21 mouse cellular contexts compared by ENCODE assay signal in the genomic region with DNA sequence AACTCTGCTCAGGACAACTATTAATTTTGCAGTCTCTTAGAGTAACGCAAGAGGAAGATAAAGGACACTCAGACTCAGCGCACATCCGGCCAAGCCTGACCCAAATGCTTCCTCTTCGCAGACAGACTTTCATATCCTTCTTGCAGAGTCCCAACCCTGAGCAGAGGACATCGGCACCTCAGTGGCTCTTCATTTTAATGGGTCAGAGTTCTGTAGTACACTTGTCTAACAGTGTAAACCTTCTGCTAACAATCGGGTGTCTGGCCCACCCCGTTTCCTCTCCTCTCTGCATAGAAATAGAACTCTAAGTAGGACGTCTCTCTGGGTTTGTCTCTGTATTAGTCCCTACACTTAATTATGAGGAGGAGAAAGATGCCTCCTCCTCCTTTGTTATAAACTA. TPM values are rescaled to one million over a fixed set of nuclear protein-coding genes. Genes with fewer than 3 reads are reported as not detected.
A peak's percentile ranks its signal among the peaks of the same experiment; 100 is the strongest.
DNase-seq lines count a peak whose midpoint lies in the region; ATAC-seq and TF ChIP-seq lines count a peak whose summit lies in the region.
"Had no signal": no experiment of that assay in that cellular context is flagged by ENCODE, and none has a peak within 500 bp of the region (broad histone marks: within the 10 kb centered on the region; RNA-seq: fewer than 3 reads in every experiment).

No protein-coding gene starts in this region.

- no peak overlapping the region for H3K4me3 ChIP-seq in forebrain, embryonic 13.5 days
- no peak overlapping the region for H3K4me3 ChIP-seq in forebrain, embryonic 12.5 days (replicated peaks)
- no peak overlapping the region for H3K4me3 ChIP-seq in layer of hippocampus, adult 2 months
- H3K4me3 ChIP-seq: embryonic facial prominence, embryonic 15.5 days; erythroblast, embryonic 14.5 days; forebrain, embryonic 15.5 days; heart, embryonic 12.5 days had no signal

- H3K9me3 ChIP-seq in forebrain, embryonic 13.5 days (replicated peaks): no peaks in the 10 kb centered on the region
- no peaks in the 10 kb centered on the region for H3K9me3 ChIP-seq in forebrain, embryonic 12.5 days
- H3K9me3 ChIP-seq: embryonic facial prominence, embryonic 15.5 days; forebrain, embryonic 15.5 days; heart, embryonic 12.5 days had no signal

- peak overlapping the region; percentile 27; the same call in 1 of the 2 replicates for H3K27ac ChIP-seq in forebrain, embryonic 13.5 days
- no peak overlapping the region for H3K27ac ChIP-seq in forebrain, embryonic 12.5 days
- H3K27ac ChIP-seq in layer of hippocampus, adult 2 months: peak overlapping the region; percentile 39
- H3K27ac ChIP-seq: embryonic facial prominence, embryonic 15.5 days; forebrain, embryonic 15.5 days had no signal

- no peak overlapping the region for H3K9ac ChIP-seq in forebrain, embryonic 13.5 days
- H3K9ac ChIP-seq in forebrain, embryonic 12.5 days: no peak overlapping the region
- H3K9ac ChIP-seq: embryonic facial prominence, embryonic 15.5 days; forebrain, embryonic 15.5 days; heart, embryonic 12.5 days had no signal

- peaks cover 17% of the 10 kb centered on the region for H3K4me1 ChIP-seq in forebrain, embryonic 13.5 days
- H3K4me1 ChIP-seq in forebrain, embryonic 12.5 days: peaks cover 11% of the 10 kb centered on the region
- H3K4me1 ChIP-seq: embryonic facial prominence, embryonic 15.5 days; heart, embryonic 12.5 days had no signal

- TF ChIP-seq CTCF in layer of hippocampus, adult 2 months (conservative IDR thresholded peaks at IDR 0.05): no peak

- H3K27me3 ChIP-seq in forebrain, embryonic 13.5 days: no peaks in the 10 kb centered on the region
- H3K27me3 ChIP-seq in forebrain, embryonic 12.5 days: peaks cover 7% of the 10 kb centered on the region; the same call in 1 of the 2 replicates
- H3K27me3 ChIP-seq: CH12.LX; forebrain, embryonic 15.5 days had no signal

- 41% methylated on average over 8 of the region's 8 CpGs for WGBS in forebrain, embryonic 13.5 days
- 45% methylated on average over 8 of the region's 8 CpGs for WGBS in forebrain, embryonic 12.5 days

- no peak for DNase-seq in layer of hippocampus, adult 2 months (ENCODE audit: low spot score in 2 of 2)
- DNase-seq in layer of hippocampus, adult 9-11 months: no peak
- DNase-seq in A20 (ENCODE audit: low read depth, low spot score): peak; percentile 63
- peak; percentile 35 for DNase-seq in retina, embryonic 14.5 days (ENCODE audit: low spot score)
- DNase-seq in cerebellum, postnatal 25 days: no peak
- DNase-seq: adrenal gland, adult 2 months; adrenal gland, postnatal 25 days; cerebellum, adult 2 months; cerebellum, postnatal 10 days; gastrocnemius, postnatal 10 days had no signal

- ATAC-seq in forebrain, embryonic 13.5 days: peak; percentile 16; the same call in 1 of the 2 replicates
- ATAC-seq in forebrain, embryonic 12.5 days (ENCODE audit: low FRiP score): no peak
- ATAC-seq: forebrain, embryonic 15.5 days; hindbrain, embryonic 16.5 days; inflammation-experienced regulatory T-cells, adult 6 months had no signal

- peaks cover 9% of the 10 kb centered on the region for H3K36me3 ChIP-seq in forebrain, embryonic 13.5 days (ENCODE audit: poor library complexity, severe bottlenecking)
- H3K36me3 ChIP-seq in forebrain, embryonic 12.5 days (replicated peaks): peaks cover 11% of the 10 kb centered on the region
- H3K36me3 ChIP-seq: embryonic facial prominence, embryonic 15.5 days; forebrain, embryonic 15.5 days; heart, embryonic 12.5 days had no signal

- no peak overlapping the region for H3K4me2 ChIP-seq in forebrain, embryonic 13.5 days
- H3K4me2 ChIP-seq in forebrain, embryonic 12.5 days: no peak overlapping the region
- H3K4me2 ChIP-seq: embryonic facial prominence, embryonic 15.5 days; forebrain, embryonic 15.5 days; heart, embryonic 12.5 days had no signal

RNA-seq across cellular contexts. Expression of gene Sox2, which starts 20.2 kb away (rescaled TPM):
- 41.3 and 48.4 TPM in 2 replicates for polyA plus RNA-seq in forebrain, embryonic 13.5 days (2015; fragmentation: Nextera tagmentation; extraction: Ambion mirVana)
- polyA plus RNA-seq in forebrain, embryonic 12.5 days (2016; fragmentation: Nextera tagmentation; extraction: Ambion mirVana): 75.5 and 77.0 TPM in 2 replicates
- total RNA-seq in layer of hippocampus, adult 2 months (2021): 10 to 100 TPM; 41.1 to 45.9 TPM
- total RNA-seq: CH12.LX; common myeloid progenitor, adult 5-6 weeks; heart, postnatal 25 days had no signal
- polyA plus RNA-seq: erythroblast, embryonic 14.5 days; inflammation-experienced regulatory T-cells, adult 6 months had no signal

Comparison
In these comparisons a context has a peak if more than half of its experiments do, and no peak if none do; other contexts are left out.
1. DNase-seq: peak in A20 (single experiment) and retina, embryonic 14.5 days (single experiment); none in layer of hippocampus, adult 2 months (0 of 2), layer of hippocampus, adult 9-11 months (single experiment) and cerebellum, postnatal 25 days (0 of 2).